Mouse (Mus musculus) ovary, adult 10 weeks (tissue): ENCODE data around the gene Pramef6. TPM values are rescaled to one million over a fixed set of nuclear protein-coding genes. Genes with fewer than 3 reads are reported as not detected.

Experiments used
- polyA plus RNA-seq: library from polyadenylated mRNA; stranded (reverse); fragments of 350-450 nt; fragmentation: Illumina TruSeq; extraction: RNeasy Lipid Tissue Mini Kit (QIAGEN cat#74804); gene quantifications from one replicate; pipeline ENCODE4 v1.2.3, GENCODE M21; 2014

Gene Pramef6
- polyA plus RNA-seq = not detected

DNA sequence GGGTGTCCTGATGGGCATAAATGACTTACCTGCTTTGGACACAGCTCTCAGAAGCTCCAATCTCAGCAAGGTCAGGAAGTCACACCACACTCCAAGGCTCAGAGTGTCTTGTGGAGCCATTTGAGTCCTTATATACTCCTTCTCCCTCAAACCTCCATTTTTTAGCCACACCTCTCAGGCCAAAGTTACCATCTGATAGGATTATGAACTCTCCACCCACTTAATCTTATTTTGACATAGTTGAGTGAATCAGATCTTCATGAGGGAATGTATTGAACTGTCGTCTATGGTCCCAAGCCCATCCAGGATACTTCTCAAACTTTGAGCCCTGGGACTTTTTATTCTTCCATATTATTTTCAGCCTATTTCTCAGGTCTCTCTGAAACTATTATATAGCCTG, at the start of gene Pramef6:
Gene Pramef6 (minus strand): TSS at position 101 of the 400 bp plus-strand sequence.

DNA sequence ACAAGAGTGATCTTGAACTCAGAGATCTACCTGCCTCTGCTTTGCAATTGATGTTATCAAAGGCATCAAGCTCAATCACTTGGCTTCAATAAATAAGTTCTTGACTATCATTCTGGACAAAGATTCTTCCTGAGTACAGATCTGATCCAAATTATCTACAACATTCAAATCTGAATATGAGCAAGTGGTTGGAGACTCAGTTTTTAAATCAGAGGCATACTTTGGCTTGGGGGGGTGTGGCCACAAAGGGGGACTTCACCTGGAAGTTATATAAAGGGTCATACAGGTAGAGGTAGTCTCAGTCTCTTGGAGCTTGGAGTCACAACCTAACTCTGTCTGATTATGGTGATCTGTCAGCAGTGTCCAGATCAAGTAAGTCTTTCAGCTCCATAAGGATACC, 54.0 kb downstream of the Pramef6 start, which contains the start of gene Gm13103:
Gene Gm13103 (plus strand): TSS at position 301 of the 400 bp plus-strand sequence.

Other genes starting within 250 kb of the Pramef6 start
- gene Gm13088, start 243.1 kb downstream of the Pramef6 start, polyA plus RNA-seq = not detected
- gene Gm13089, start 197.7 kb downstream of the Pramef6 start, polyA plus RNA-seq = 9.5 TPM
- not detected for gene Gm13078, start 180.9 kb downstream of the Pramef6 start, polyA plus RNA-seq
- gene Gm13023, start 111.0 kb downstream of the Pramef6 start, polyA plus RNA-seq = 76.3 TPM
- gene Gm13084, start 84.3 kb downstream of the Pramef6 start, polyA plus RNA-seq = 104 TPM
- gene Gm13103, start 53.9 kb downstream of the Pramef6 start, polyA plus RNA-seq = 54.2 TPM
- not detected for gene Pramef25, start 50.6 kb upstream of the Pramef6 start, polyA plus RNA-seq
- not detected for gene Gm13101, start 66.6 kb upstream of the Pramef6 start, polyA plus RNA-seq
- gene Pramef17, start 94.0 kb upstream of the Pramef6 start, polyA plus RNA-seq = 0.94 TPM
- gene Pramel4, start 158.7 kb upstream of the Pramef6 start, polyA plus RNA-seq = 0.31 TPM
- gene Gm13102, start 206.1 kb upstream of the Pramef6 start, polyA plus RNA-seq = not detected